Mouse (Mus musculus): ENCODE measurements around the gene Gcnt4.

- TF ChIP-seq CTCF (IDR thresholded peaks at IDR 0.05; ENCODE audit: low read depth) (no peak), EP300 (optimal IDR thresholded peaks at IDR 0.05) (no peak)
Measured at GRCm38 (mm10) chr13:96964981-96965380, 40.5 kb downstream of the Gcnt4 start.
